Mouse (Mus musculus): ENCODE results near the gene Olfr591. TPM values are rescaled to one million over a fixed set of nuclear protein-coding genes. Genes with fewer than 3 reads are reported as not detected.

The Olfr591 gene
- polyA plus RNA-seq (2017; shearing (Covaris generic)): not detected

DNA sequence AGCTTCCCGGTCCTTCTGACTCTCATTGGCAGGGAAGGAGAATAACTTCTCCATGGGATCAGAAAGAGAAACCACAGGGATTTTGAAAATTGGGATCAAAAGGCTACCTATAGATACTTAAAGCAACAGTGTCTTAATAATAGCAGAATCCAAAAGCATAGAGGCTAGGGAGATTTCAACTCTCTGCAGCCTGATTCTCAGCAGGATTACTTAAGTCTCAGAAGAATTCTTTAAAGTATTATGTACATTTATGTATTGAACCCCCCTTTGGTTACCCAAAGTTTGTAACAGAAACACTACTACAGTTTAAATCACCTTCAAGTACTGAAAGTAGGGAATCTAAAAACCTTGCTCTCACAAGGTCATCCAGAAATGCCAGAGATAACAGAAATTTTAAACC, at the start of gene Olfr591:
Olfr591 (minus strand) TSS at position 101 of the 400 bp plus-strand sequence.

DNA sequence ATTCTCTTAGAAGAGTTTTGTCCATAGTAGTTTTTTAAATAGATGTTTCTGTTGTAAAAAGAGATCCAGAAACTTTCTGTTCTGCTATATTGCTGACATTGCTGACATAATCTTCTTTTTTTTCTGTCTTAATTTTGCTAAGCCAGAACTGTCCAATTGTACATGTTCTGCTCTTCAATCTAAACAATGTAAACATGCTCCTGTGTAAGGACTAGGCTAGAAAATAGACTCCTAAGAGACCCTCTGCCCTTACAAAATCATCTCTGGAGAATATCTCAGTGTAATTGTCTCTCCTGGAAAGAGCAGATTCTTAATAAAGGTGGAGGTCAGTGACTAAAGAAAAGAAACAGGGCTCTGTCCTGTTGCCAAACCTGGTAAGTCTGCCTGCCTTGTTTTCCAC, 38.6 kb upstream of the Olfr591 start, which contains the start of gene Olfr594:
Olfr594 (plus strand) TSS at position 301 of the 400 bp plus-strand sequence.

DNA sequence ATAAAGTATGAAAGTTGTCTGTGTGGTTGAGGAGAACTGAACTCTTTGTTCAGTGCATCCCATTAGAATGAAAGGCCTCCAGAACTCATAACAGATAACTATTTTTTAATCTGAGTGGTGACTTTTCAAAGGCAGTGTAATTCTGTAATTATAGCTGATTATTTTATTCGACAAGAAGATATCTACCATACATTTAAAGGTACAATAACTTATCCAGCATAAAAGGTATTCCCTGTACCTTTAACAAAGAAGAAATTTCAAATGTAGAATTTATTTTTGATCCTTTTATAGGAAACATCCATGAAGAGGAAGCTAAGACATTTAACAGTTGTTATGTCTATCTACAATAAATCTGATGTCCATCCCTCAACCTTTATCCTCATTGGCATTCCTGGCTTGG, 33.4 kb upstream of the Olfr591 start, which contains the start of gene Olfr593:
Olfr593 (plus strand) TSS at position 301 of the 400 bp plus-strand sequence.

DNA sequence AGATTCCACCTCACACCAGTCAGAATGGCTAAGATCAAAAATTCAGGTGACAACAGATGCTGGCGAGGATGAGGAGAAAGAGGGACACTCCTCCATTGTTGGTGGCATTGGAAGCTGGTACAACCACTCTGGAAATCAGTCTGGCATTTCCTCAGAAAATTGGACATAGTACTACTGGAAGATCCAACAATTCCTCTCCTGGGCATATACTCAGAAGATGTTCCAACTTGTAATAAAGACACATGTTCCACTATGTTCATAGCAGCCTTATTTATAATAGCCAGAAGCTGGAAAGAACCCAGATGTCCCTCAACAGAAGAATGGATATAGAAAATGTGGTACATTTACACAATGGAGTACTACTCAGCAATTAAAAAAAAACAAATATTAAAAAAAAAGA, 6.4 kb upstream of the Olfr591 start, which contains the start of gene Olfr592:
Olfr592 (plus strand) TSS at position 301 of the 400 bp plus-strand sequence.

DNA sequence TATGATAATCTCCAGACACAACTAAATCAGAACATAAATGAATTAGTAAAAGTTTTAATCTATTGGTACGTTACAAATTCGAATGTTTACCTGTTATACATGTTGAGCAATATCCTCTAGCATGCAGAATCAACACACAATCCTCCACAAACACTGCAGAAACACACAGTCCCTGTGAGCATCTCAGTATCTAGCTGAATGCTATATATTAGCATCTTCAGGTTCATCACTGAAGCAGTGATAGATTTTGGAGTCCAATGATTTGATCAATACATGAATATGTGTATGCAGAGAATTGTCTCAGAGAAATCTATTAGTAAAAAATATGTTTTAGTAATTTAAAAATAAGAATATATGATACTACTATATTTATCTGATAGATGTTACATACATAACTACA, 21.9 kb downstream of the Olfr591 start, which contains the start of gene Olfr589:
Olfr589 (minus strand) TSS at position 101 of the 400 bp plus-strand sequence.

DNA sequence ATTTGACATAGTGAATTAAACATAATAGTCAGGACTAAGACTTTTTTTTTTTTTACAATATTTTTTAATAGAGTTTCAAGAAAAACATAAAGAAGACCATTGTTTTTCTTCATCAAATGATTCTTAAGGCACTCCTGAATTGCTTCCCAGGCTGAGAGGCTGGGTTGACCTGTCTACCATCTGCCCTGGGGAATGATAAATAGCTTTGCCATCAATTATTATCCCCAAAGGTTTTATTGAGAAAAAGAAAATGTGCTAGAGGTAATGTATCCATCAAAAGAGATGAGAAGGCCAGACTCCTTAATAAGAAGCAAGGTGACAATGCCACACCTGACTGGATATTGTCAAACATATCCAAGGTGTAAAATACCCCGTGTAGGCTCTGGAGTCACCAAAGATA, 37.6 kb downstream of the Olfr591 start, which contains the start of gene Olfr588-ps1:
Olfr588-ps1 (plus strand) TSS at position 301 of the 400 bp plus-strand sequence.

DNA sequence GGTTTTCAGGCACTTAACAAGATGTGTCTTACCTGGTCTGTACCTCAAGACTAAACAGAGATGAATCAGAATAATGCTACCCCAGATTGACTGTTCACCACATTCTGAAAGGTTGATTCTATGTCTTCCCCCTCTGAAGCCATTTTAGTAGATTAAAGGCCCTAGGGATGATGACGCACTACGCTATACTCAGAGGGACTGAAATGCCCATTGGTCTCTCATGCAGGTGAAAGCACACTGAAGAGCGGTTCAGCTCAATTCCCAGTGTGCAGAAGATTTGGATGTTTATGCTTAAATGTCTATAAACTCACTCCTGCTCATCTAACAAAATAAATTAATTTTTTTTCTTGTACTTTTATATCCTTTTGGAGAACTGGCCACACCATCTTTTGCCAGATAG, 52.6 kb downstream of the Olfr591 start, which contains the start of gene Olfr586:
Olfr586 (minus strand) TSS at position 101 of the 400 bp plus-strand sequence.

Other genes starting within 250 kb of the Olfr591 start
- not detected for gene Olfr573-ps1, start 235.8 kb downstream of the Olfr591 start, polyA plus RNA-seq (2017; shearing (Covaris generic))
- not detected for gene Olfr574, start 229.9 kb downstream of the Olfr591 start, polyA plus RNA-seq (2017; shearing (Covaris generic))
- gene Olfr575, start 219.6 kb downstream of the Olfr591 start, polyA plus RNA-seq (2017; shearing (Covaris generic)): not detected
- not detected for gene Olfr576, start 215.7 kb downstream of the Olfr591 start, polyA plus RNA-seq (2017; shearing (Covaris generic))
- gene Olfr577, start 202.4 kb downstream of the Olfr591 start, polyA plus RNA-seq (2017; shearing (Covaris generic)): not detected
- not detected for gene Olfr578, start 189.0 kb downstream of the Olfr591 start, polyA plus RNA-seq (2017; shearing (Covaris generic))
- gene Olfr582, start 140.3 kb downstream of the Olfr591 start, polyA plus RNA-seq (2017; shearing (Covaris generic)): not detected
- gene Olfr583, start 127.0 kb downstream of the Olfr591 start, polyA plus RNA-seq (2017; shearing (Covaris generic)): not detected
- not detected for gene Olfr584, start 96.5 kb downstream of the Olfr591 start, polyA plus RNA-seq (2017; shearing (Covaris generic))
- not detected for gene Olfr585, start 80.6 kb downstream of the Olfr591 start, polyA plus RNA-seq (2017; shearing (Covaris generic))
- gene Olfr586, start 52.7 kb downstream of the Olfr591 start, polyA plus RNA-seq (2017; shearing (Covaris generic)): not detected
- not detected for gene Olfr588-ps1, start 37.5 kb downstream of the Olfr591 start, polyA plus RNA-seq (2017; shearing (Covaris generic))
- not detected for gene Olfr589, start 22.0 kb downstream of the Olfr591 start, polyA plus RNA-seq (2017; shearing (Covaris generic))
- gene Olfr592, start 6.5 kb upstream of the Olfr591 start, polyA plus RNA-seq (2017; shearing (Covaris generic)): not detected
- gene Olfr593, start 33.5 kb upstream of the Olfr591 start, polyA plus RNA-seq (2017; shearing (Covaris generic)): not detected
- gene Olfr594, start 38.7 kb upstream of the Olfr591 start, polyA plus RNA-seq (2017; shearing (Covaris generic)): not detected
- gene Usp17ld, start 74.2 kb upstream of the Olfr591 start, polyA plus RNA-seq (2017; shearing (Covaris generic)): not detected
- gene Olfr596, start 127.3 kb upstream of the Olfr591 start, polyA plus RNA-seq (2017; shearing (Covaris generic)): not detected
- 0.11 TPM for gene Olfr597, start 138.0 kb upstream of the Olfr591 start, polyA plus RNA-seq (2017; shearing (Covaris generic))
- not detected for gene Olfr598, start 145.2 kb upstream of the Olfr591 start, polyA plus RNA-seq (2017; shearing (Covaris generic))
- not detected for gene Olfr599, start 157.6 kb upstream of the Olfr591 start, polyA plus RNA-seq (2017; shearing (Covaris generic))
- gene Olfr600, start 171.3 kb upstream of the Olfr591 start, polyA plus RNA-seq (2017; shearing (Covaris generic)): 0.19 TPM
- 0.16 TPM for gene Olfr601, start 184.3 kb upstream of the Olfr591 start, polyA plus RNA-seq (2017; shearing (Covaris generic))
- gene Olfr603, start 207.8 kb upstream of the Olfr591 start, polyA plus RNA-seq (2017; shearing (Covaris generic)): not detected
- not detected for gene Usp17lc, start 236.7 kb upstream of the Olfr591 start, polyA plus RNA-seq (2017; shearing (Covaris generic))